Mouse (Mus musculus) kidney, adult 2 months (tissue): ENCODE data around the gene Ppara.

Source experiments
- CTCF ChIP-seq: fragments of 200-500 bp; conservative IDR thresholded peaks from 2 replicates; pipeline ENCODE4 v1.5.1; 2011; ENCODE audit warnings: low read depth, mild to moderate bottlenecking, control low read depth, low read length, moderate library complexity, mixed read lengths; ENCODE audit not compliant: insufficient read depth, insufficient read length
- POLR2A ChIP-seq: fragments of 200-500 bp; IDR thresholded peaks from one replicate; pipeline ENCODE4 v1.6.1; 2011; ENCODE audit warnings: low read depth, low read length, control low read depth

DNA sequence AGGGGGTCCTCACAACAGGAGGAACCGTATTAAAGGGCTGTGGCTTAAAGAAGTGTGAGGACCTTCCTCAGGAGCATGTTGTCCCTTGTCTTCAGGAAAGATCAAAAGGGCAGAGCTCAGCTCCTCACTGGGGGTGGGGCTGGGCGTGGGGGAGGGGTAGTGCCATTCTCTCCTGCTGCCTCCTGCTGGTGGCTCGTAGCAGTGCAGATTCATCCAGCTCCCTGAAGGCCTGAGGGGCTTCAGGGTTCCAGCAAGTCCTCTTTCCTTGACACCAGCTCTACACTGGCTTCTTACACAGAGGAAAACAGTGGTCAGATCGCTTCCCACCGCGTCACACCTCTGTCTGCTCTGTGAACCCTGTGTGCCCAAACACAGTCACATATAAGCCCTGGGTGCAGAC is 106.2 kb downstream of the Ppara start:
- TF ChIP-seq CTCF, result peak; percentile 62
- TF ChIP-seq POLR2A, result no peak
